Mouse (Mus musculus): ENCODE data around the gene Coa5.

Gene Coa5

DNA sequence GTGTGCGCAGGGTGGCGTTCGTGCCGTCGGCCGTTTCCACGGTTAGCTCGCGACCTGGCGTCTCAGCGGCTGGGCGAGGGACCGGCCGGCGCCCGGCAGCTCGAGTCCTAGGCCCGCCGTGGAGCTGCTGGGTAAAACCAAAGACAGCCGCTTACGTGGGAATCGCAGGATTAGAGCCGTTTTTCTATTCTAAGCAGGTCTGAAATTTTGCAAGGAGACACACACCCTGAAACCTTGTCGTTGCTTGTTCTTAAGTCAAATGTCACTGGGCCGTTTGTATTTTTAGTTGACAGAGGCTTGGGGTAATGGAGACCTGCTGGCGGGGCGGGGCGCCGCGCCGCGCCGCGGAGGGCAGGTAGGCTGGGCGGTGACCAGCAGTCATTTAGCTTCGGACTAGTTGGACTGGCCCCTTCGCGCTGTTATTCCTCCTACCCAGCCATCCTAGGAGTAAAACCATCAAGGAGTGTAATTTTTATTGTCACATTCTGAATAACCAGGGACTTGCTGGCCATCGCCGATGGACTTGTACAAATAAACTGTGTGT is 466 bp upstream of the Coa5 start:
- DNase-seq (ENCODE audit: low read depth, low spot score) = no peak

DNA sequence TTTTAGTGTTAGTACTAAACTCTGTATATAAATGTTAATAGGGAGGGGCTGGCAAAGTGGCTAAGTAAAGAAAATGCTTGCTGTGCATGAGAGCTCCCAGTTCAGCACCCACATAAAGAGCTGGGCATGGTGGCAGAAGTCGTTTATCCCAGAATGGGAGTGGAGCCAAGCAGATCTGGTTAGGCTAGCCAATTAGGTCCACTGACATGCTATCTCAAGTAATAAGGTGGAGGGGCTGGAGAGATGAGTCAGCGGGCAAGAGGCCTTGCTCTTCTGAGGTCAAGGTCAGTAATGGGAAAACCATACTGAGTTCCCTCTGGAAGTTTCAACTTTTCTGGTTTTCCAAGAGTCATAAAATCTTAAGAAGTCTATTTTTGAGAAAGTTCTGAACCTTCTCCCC is 992 bp downstream of the Coa5 start:
- no peak for DNase-seq (ENCODE audit: low read depth, low spot score)

DNA sequence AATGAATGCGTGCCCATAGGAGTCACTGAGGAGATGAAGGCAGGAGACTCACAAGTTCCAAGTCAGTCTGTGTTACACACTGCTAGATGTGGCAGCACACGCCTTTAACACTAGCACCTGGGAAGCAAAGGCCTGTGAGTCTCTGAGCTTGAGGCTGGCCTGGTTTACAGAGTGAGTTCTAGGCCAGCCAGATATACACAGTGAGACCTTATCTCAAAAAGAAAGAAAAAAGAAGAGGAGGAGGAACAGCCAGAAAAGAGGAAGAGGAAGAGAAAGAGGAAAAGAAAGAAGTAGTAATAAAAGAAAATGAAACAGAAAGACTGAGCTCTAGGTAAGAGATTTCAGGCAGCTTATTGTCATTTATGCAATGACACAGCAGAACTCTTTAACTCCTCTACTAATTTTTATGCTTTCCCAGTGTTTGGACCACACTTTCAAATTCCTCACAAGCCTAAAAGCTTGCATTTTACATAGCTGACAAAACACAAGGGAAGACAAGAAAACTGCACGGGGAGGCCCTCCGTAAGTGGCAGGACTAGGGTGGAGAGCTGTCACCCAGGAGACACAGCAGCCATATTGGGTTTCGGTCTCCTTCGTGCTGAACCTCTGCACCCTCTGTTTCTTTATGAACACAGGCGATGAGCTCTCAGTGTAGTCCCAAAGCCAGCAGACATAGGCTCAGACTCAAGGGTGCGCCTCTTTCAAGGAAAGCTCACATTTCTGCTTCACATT is 2.6 kb downstream of the Coa5 start:
- no peak for DNase-seq (ENCODE audit: low read depth, low spot score)

DNA sequence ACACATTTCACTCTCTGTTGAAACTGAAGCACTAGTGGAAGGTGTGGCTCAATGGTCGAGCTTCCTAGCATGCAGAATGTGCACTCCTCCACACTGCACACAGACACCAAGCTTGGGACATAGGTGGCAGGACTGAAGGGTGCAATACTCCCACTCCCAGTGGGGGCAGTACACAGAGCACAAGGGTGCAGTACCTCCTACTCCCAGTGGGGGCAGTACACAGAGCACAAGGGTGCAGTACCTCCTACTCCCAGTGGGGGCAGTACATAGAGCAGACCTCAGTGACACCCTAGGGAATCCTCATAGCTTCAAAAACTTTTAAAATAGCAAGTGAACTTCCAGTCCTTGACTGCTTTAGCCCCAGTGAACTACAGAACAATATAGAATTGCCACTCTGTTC is 10.5 kb downstream of the Coa5 start:
- peak; percentile 73 for DNase-seq (ENCODE audit: low read depth, low spot score)

DNA sequence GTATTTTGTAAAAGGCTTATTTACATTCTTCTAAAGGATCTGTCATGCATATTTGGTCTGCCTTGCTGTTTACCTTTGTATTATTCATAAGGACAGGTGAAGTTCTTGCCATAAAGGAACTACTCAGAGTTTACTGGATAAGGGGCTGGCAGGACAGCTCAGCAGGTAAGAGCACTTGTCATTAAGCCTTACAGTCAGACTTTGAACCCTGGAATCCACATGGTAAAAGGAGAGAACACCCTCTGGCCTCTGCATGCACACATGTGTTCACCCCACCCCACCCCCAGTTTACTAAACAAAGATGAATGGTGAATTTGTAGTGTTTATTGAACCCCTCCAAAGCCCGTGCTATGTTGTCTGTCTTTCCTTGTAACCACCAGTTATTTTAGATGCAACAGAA is 14.5 kb downstream of the Coa5 start:
- DNase-seq (ENCODE audit: low read depth, low spot score) = no peak

DNA sequence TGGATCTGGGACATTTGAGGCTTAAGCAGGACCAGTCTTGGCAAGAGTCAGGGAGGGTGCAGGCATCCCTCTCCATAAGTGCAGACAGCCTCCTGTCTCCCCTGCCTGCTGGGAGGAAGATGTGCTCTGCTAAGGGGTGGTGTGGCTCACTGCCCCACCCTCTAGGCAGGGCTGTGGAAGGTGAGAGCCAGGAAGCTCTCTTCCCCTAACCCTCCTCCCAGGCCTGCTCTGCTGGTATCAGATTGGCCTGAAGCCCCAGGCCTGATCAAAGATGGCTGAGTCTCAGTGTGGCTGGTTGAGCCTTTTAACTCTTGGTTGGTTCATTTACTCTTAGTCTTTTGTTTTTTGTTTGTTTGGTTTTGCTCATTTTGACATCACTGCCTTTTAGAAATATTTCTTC is 20.3 kb downstream of the Coa5 start:
- no peak for DNase-seq (ENCODE audit: low read depth, low spot score)

DNA sequence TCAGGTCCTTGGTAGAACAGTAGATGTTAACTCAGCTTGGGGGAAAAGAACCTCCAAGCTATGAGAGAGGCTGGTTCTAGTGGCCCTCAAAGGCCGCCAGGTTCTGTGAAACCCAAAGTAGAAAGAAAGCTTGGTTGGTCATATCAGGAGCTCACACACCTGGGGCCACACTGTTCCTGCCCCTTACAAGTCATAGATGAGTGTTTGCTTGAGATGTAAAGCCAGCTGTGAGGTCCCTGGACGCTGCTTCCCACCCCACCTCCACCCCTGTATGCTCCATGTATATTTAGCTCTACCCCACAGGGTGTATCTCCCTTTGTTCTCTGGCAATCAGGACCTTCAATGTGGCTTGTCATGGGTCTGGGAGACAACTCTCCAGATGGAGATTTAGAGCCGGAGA is 21.2 kb downstream of the Coa5 start:
- DNase-seq (ENCODE audit: low read depth, low spot score) = no peak

DNA sequence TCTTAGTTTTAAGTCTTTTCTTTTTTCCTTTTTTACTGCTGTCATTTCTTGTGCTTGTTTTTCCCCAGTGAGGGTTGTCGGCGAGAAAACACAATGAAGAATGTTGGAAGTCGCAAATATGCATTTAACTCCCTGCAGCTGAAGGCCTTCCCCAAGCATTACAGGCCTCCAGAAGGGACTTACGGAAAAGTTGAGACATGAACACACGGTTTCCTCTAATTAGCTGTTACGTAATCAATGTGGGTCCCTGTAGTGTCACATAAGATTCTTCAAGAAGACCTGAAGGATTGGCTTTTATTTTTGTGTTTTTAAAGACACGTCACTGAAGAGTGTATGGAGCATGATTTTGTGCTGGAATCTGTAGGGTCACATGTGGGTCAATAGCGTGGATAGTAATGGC is 21.8 kb downstream of the Coa5 start:
- no peak for DNase-seq (ENCODE audit: low read depth, low spot score)

DNA sequence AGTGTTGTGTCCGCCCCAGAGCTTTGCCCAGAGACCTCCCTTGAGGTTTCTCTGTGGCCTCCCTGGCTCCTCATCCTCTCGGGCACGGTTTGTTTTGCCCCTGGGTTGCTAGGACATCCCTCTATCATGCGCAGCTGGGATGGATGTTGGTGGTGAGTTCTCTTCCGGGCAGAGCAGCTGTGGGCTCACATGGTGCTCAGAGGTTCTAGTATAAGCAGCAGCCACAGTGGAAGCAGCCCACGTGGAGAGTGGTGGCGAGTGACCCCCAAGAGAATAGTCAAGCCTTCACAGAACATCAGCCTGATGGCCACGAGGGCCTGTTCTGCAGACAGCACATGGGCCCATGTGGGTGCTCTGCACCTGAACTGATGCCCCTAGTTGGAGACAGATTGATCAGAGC is 22.7 kb downstream of the Coa5 start:
- DNase-seq (ENCODE audit: low read depth, low spot score) = no peak

DNA sequence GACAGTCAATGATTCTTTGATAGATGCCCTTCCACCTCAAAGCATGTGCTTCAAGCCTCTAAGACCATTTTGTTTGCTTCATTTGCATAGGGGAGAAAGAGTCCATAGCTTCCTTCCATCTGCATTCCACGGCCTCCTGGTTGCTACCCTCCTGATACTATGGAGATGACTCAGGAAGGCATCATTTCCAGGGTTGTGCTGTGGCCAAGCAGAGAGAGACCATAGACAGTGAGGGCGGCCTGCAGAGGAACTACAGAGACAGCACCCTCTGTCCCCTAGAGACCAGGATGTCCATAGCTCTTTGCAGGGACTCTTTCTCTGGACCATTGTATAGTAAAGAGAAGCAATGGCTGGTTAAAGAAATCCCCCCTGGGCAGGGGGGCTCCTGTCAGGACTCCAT is 24.8 kb downstream of the Coa5 start:
- no peak for DNase-seq (ENCODE audit: low read depth, low spot score)

DNA sequence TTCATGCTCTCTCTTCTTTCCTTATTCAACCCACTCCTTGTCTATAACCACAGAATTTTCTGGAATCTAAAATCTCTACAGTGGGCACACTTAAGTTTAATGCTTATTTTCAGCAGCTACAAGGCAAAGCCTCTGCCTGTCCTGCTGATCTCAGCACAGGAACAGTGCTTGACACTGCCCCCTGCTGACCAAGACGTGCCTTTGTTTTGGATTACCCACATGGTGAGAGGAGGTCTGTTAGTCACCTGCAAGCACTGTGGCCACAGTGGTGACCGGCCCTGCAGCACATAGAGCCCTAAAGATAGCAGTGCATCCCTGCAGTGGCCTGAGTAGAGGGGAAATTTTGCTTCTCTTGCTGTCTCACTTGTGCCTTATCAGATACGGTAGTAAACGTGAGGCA is 28.2 kb downstream of the Coa5 start:
- peak; percentile 67 for DNase-seq (ENCODE audit: low read depth, low spot score)

GRCm38 (mm10) chr1:37399734-37400133 is 30.2 kb downstream of the Coa5 start:
- no peak for DNase-seq (ENCODE audit: low read depth, low spot score)

- DNase-seq (ENCODE audit: low read depth, low spot score) = no peak
Measured at GRCm38 (mm10) chr1:37398961-37399360, 30.9 kb downstream of the Coa5 start.

GRCm38 (mm10) chr1:37396481-37396880 is 33.4 kb downstream of the Coa5 start:
- no peak for DNase-seq (ENCODE audit: low read depth, low spot score)

DNA sequence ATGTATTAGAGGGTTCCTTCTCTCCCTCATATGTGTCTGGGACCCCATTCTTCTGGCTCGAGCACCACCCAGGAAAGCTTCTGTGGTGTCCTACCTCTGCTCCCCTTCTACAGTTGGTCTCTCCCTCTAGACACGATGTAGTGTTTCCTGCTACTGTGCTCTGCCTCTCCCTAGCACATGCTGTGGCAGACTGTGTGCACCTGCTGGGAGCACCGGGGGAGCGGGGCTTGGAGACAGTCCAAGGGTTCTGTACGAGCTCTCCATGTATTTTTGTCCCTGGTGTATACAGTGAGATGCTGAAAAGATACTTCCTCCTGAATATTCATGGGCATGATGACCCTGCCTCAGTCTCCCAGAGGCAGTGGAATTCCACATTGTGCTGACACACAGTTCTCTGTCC is 36.7 kb downstream of the Coa5 start:
- DNase-seq (ENCODE audit: low read depth, low spot score) = no peak

GRCm38 (mm10) chr1:37386448-37386971 is 43.4 kb downstream of the Coa5 start:
- DNase-seq (ENCODE audit: low read depth, low spot score) = no peak

- DNase-seq (ENCODE audit: low read depth, low spot score) = no peak
Measured at GRCm38 (mm10) chr1:37384304-37384703, 45.6 kb downstream of the Coa5 start.

- DNase-seq (ENCODE audit: low read depth, low spot score) = no peak
Measured at GRCm38 (mm10) chr1:37380913-37381312, 49.0 kb downstream of the Coa5 start.

- no peak for DNase-seq (ENCODE audit: low read depth, low spot score)
Measured at GRCm38 (mm10) chr1:37379536-37379935, 50.4 kb downstream of the Coa5 start.

GRCm38 (mm10) chr1:37378095-37378494 is 51.8 kb downstream of the Coa5 start:
- no peak for DNase-seq (ENCODE audit: low read depth, low spot score)

DNA sequence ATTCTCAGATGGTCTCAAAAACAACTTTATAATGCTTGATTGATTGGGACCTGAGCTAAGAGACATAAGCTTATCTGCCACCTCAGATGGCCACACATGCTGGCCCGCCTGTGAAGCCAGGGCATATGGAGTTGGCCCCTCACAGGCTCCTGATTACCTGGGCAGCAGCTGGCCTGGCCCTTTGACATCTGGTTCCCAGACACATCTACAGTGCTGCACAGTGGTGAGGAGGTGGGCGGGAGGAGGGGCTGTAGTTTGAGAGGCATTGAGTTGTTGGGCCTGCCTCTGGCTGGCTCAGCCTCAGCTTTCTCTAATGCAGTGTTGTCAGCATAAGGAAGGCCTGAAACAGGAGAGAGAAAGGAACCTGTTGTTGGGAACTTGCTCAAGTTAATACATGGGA is 53.2 kb downstream of the Coa5 start:
- DNase-seq (ENCODE audit: low read depth, low spot score) = no peak

DNA sequence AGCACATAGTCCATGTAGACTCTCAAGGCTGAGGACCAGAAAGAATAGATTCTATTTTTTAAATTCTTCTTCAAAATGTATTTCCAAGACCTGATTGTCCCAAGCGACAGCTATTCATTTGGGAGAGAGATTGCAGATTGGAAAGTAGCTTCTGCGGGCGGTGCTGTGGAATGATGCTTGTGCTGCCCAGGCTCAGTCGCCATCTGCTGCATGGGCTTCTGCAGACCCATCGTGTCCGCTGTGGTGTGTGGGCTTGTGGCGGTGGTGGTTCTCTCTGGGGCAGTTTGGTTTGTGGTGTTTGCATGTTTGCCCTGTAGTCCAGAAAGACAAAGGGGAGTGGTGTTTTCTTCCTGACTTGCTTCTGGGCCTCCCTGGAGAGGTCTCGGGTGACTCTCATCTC is 53.7 kb downstream of the Coa5 start:
- no peak for DNase-seq (ENCODE audit: low read depth, low spot score)

DNA sequence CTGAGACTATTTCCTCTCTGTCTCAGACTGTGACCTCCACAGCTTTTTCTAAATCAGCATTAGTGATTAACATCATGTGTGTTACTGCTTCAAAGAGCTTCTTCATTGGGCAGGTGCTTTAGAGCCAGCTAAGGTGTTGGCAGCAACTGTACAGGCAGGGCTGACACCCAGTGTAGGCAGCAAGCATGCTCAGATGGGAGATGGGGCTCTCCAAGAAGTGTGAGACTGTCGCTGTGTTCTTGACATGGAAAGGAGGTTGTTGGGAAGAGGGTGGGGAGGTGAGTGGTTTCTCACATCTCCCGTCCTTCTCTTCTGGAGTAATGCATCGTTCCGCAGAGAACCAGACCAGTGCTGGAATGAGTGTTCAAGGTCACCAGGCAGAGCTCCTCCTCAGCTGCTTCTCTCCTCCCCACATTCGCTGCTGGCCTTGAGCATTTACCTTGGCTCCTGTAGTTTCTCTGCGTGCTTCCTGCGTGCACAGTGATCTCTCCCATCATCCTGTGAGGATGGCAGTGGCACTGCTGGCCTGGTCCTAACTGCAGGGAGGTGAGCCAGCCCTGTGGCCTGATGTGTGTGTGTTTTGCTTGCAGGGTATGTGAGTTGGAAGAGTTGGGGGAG is 61.0 kb downstream of the Coa5 start:
- DNase-seq (ENCODE audit: low read depth, low spot score) = no peak

Measured in CD4-positive helper T cell, adult 2 months (primary cell).